Mouse (Mus musculus) spleen, postnatal 14 days (tissue): ENCODE data around the gene Prrt4.
"Not testable (repeated sequence)": the region's sequence is repeated elsewhere in the genome, so short reads cannot be mapped to it uniquely, and the experiment has no call there.

ENCODE experiments used
- DNase-seq, 2 experiments: peaks; one replicate each; pipeline ENCODE4 v3.0.0; 2021 to 2022; ENCODE audit warnings: low spot score in 2 of 2

Gene Prrt4

GRCm38 (mm10) chr6:29198309-29199222, 19.2 kb upstream of the Prrt4 start:
- peak; percentile 48 to 73 for DNase-seq

DNA sequence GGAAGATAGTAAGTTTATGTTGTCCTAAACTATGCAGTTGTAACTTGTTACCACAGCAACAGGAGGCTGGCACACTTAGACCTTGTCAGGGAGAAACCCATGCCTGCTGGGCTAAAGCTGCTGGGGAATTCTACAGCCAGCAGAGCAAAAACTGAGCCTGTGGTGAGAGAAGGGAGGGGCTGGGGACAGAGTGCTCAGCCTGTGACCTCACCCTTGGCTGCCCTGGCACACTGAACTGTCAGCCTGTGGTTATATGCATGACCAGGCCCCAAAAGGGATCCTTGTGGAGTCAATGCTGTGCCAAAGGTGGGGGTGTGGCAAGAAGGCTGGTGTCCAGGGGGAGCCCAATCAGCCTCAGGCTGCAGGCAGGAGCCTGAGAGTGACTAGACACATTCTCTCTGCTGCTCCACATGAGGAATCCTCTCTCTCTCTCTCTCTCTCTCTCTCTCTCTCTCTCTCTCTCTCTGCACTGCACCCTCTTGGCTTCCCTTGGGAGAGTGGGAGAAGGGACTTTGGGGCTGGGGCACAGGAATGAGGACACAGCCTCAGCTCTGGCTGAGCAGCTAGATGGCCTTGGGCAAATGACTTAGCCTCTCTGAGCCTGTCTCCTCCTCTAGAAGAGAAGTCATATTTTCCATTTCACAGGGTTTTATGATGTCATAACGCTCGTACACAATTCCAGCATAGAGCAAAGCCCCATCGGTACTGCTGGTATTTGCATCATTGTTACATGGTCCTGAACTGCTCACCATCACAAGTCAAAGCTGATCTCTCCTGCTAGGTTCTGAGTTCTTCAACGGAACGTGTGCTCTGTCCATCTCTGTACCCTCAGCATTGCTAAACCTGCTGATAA, 16.7 kb upstream of the Prrt4 start:
- no peak for DNase-seq

GRCm38 (mm10) chr6:29195146-29195545, 15.8 kb upstream of the Prrt4 start:
- no peak for DNase-seq

GRCm38 (mm10) chr6:29193961-29194750, 14.8 kb upstream of the Prrt4 start:
- no peak for DNase-seq

DNA sequence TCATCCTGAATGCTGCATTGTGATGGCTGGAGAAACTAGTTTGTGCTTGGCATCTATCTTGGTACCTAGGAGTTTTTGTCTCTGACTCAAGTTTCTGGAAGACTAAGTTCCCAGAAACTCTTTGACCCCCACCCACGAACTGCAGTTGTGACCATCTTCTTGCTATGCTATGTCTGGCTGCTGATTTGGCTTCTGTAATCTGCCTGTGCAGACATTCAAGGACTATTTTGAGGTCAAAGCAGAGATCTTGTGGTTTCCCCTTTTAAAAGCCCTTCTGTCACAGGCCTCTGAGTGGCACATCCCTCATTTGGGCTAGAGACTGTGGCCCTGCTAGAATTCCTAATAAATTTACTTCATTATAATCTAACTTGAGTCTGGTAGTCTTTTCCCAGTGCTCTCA, 8.6 kb upstream of the Prrt4 start:
- DNase-seq = no peak

DNA sequence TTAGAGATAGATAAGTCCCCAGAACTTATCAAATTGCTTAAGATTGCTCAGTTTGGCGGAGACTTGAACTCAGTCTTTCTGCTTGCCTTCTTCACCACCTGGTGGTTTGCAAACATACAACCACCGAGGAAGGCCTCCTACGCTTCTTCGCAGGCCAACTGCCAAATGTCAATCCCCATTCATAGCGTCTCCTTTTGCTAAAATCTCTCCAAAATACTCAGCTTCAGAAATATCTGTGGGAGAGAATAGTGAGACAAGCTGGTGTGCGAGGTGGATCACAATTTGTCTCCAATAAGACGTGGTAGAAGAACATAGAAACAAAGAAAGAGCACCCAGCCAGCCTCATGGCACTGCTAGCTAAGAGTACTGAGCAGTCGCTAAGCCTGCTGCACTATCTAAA, 459 bp upstream of the Prrt4 start:
- DNase-seq = no peak

DNA sequence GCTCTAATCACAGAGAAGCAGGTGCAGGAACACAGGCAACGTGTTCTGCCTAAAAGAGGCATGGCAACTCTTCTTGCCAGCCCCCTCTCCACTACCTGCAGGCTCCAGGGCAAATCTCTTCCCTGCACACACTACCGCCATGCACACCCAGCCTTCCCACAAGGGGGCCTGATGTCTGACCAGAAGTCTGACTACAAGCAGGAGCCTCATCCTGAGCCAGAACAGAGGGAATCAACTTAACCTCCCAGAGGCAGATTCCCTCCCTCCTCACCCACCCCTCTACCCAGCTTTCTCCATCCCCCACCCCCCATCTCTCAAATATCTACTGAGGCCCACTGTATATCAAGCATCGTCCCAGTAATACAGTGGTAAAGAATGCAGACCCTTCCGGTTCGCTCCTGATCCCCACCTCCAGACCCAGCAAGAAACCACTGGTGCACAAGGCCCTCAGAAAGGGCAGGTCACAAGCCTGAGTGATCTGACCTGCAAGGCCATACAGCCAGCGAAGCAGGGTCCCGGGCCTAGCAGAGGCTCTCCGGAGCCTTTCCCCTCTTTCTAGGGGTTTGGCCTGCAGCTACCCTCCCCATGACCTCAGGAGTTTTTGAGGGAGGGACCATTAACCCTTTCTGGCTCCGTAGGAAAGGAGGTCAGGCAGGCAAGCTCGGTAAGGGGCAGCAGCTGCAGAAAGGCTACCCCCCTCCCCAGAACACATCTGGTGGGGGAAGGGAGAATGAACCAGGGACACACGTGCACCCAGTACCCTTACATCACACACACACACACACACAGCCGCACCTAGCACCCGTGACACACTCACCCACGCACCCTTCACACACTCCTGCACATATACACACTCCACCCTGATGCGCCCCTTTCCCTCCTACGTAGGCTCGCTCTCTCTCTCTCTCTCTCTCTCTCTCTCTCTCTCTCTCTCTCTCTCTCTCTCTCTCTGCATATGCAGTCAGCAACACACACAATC, 1.2 kb downstream of the Prrt4 start:
- no peak for DNase-seq

DNA sequence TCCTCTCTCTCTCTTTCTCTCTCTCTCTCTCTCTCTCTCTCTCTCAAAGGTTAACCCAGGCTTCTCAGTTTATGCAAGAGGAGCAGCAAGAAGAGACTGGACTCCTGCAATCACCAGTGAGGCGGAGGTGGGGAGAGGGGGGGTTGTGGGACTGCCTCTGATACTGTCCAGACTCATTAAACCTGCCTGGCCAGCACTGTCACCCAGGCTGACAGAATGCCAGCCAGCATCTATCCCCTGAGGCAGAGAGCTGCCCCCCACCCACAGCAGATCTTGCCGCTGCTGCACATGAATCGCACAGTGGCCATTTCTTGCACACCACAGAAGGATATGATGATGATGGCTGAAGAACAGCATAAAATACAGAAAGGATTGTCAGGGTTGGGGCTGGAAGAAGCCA, 4.3 kb downstream of the Prrt4 start:
- no peak for DNase-seq

GRCm38 (mm10) chr6:29174368-29174767, 5.0 kb downstream of the Prrt4 start:
- DNase-seq = no peak

DNA sequence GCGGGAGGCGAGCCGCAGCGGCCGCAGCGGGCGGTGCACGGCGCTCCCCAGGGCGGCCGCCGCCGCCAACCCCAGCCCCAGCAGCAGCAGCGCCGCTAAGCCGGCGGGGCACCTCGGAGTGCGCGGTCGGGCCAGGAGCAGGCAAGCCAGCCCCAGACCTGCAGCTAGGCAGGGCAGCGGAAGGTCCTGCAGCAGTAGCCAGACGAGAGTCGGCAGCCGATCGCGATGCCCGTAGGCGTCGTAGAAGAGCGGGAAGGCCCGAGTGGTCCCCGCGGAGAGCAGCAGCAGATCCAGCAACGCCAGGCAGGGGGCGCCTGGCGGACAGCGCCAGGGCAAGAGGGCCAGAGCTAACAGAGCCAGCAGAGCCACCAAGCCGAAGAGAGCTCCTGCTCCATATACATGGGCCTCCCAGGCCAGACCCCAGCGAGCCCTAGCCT, 8.4 kb downstream of the Prrt4 start:
- peak; percentile 47 to 55 for DNase-seq

GRCm38 (mm10) chr6:29170063-29170921, 9.1 kb downstream of the Prrt4 start:
- DNase-seq = peak in 1 of 2 experiments; percentile 15

DNA sequence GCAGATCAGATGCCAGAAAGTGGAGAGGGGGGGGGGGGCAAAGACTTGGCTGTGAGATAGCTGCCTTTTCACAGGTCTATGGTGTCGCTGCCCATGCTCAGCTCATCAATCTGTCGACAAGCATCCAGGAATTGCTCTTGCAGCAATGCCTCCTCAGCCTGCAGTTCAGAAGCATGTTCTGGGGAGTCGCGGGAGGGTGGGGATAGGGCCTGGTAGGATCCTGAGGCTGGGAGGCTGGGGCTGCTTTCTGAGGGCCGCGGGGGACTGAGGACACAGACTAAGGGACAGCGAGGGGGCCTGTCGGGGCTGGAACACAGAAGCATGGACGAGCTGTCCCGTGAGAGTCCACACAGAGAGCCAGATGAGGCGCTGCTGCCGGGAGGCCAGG, 9.7 kb downstream of the Prrt4 start:
- no peak for DNase-seq

- DNase-seq = no peak
These were observed 10.5 kb downstream of the Prrt4 start for GRCm38 (mm10) chr6:29168871-29169270.

- DNase-seq = no peak
These were observed 13.2 kb downstream of the Prrt4 start for GRCm38 (mm10) chr6:29166196-29166595.

- DNase-seq = peak; percentile 58 to 71
These were observed 14.8 kb downstream of the Prrt4 start, which contains the start of gene Rbm28 for GRCm38 (mm10) chr6:29164314-29165244. TSS of gene Rbm28 (minus strand) at chr6:29165006.

GRCm38 (mm10) chr6:29161291-29161690, 18.1 kb downstream of the Prrt4 start:
- not testable (repeated sequence) for DNase-seq

- no peak for DNase-seq
These were observed 18.6 kb downstream of the Prrt4 start for GRCm38 (mm10) chr6:29160786-29161185.

GRCm38 (mm10) chr6:29156326-29156725, 23.1 kb downstream of the Prrt4 start:
- DNase-seq = no peak
